Mouse (Mus musculus): ENCODE measurements around the gene Sept9. TPM values are rescaled to one million over a fixed set of nuclear protein-coding genes. Genes with fewer than 3 reads are reported as not detected.
A peak's percentile ranks its signal among the peaks of the same experiment; 100 is the strongest.

Sept9 gene
- polyA plus RNA-seq, 1 experiment from 2014 or later, result 111 TPM

DNA sequence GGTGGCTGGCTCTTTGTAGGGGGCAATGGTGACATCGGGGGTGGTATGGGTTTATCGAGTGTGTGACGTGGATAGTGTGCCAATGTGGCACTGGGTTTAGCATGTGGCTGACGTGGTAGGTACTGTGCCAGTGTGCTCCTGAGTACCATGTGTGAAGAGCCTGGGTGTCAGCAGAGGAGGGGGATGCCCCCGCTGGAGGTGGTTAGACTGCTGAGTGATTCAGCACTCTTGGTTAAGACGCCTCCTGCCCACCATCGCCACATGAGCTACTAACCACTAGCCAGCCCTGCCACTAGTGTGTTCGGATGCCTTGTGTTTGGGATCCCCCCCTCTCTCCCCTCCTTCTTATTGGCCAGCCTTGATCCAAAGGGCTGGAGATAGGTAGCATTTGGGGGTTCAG lies 21.3 kb downstream of the Sept9 start:
- no peak for ATAC-seq (replicated peaks; ENCODE audit: low FRiP score)
- H3K4me2 ChIP-seq, result no peak overlapping the region
- H3K27ac ChIP-seq (ENCODE audit: low read depth, low read length), result no peak overlapping the region
- H3K4me3 ChIP-seq (ENCODE audit: low read depth, low read length), result no peak overlapping the region
- no peak for DNase-seq (ENCODE audit: low spot score)
- WGBS, result 83% methylated on average over 8 of the region's 8 CpGs
- no peaks in the 10 kb centered on the region for H3K27me3 ChIP-seq (replicated peaks; ENCODE audit: control insufficient read depth, insufficient read depth, low read length)
- no peak overlapping the region for H3K9ac ChIP-seq (ENCODE audit: low read depth, low read length)
- peaks cover 4% of the 10 kb centered on the region; the same call in 1 of the 2 replicates for H3K4me1 ChIP-seq (replicated peaks; ENCODE audit: control insufficient read depth, insufficient read depth, low read length)
- no peaks in the 10 kb centered on the region for H3K36me3 ChIP-seq (ENCODE audit: control insufficient read depth, insufficient read depth, low read length)
- H3K9me3 ChIP-seq (ENCODE audit: control insufficient read depth, low read length), result no peaks in the 10 kb centered on the region

DNA sequence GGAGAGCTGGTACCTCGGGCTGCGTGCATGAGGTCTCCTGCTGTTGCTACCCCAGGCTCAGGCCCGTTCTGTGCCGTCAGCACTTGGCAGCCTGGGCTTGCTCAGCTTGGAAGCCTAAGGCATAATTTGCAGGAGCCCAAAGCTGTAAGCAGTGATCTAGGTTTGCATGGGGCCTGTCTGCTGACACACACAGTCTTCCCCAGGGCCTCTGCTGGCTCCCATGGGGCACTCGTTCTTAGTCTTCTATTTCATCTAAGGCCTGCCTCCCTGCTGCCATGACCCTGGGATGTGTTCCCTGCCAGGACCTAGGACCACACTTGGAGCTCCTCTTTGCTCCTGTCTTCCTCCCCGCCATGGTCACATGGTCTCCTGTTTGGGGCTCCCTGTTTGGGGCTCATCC lies 21.7 kb downstream of the Sept9 start:
- Histone ChIP-seq H3K9ac (ENCODE audit: low read depth, low read length) (no peak overlapping the region), H3K27me3 (replicated peaks; ENCODE audit: control insufficient read depth, insufficient read depth, low read length) (no peaks in the 10 kb centered on the region), H3K4me2 (no peak overlapping the region), H3K4me3 (ENCODE audit: low read depth, low read length) (no peak overlapping the region), H3K36me3 (ENCODE audit: control insufficient read depth, insufficient read depth, low read length) (no peaks in the 10 kb centered on the region), H3K9me3 (ENCODE audit: control insufficient read depth, low read length) (no peaks in the 10 kb centered on the region), H3K4me1 (replicated peaks; ENCODE audit: control insufficient read depth, insufficient read depth, low read length) (peaks cover 4% of the 10 kb centered on the region; the same call in 1 of the 2 replicates), H3K27ac (ENCODE audit: low read depth, low read length) (no peak overlapping the region)
- WGBS, result 77% methylated on average over 6 of the region's 6 CpGs
- ATAC-seq (replicated peaks; ENCODE audit: low FRiP score) (no peak), DNase-seq (ENCODE audit: low spot score) (no peak)

DNA sequence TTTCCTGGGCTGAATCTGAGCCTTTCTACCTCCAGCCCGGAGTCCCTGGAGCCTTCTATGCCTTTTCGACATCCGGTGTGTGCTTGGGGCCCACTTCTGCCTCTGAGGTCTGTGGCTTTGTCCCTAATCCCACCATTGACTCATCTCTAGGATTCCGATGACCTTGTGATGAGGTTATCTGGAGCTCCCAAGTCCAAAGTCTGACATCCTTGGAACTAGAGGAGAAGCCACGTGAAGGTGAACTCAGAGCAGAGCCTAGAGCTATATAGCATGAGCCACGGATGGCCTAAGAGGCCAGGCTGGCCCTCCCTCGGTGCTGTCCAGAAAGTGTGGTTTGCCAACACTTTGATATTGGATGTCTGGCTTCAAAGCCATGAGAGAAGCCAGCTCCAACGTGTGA lies 23.4 kb downstream of the Sept9 start:
- no peaks in the 10 kb centered on the region for H3K9me3 ChIP-seq (ENCODE audit: control insufficient read depth, low read length)
- no peak overlapping the region for H3K4me2 ChIP-seq
- peaks cover 6% of the 10 kb centered on the region; the same call in 1 of the 2 replicates for H3K27me3 ChIP-seq (replicated peaks; ENCODE audit: control insufficient read depth, insufficient read depth, low read length)
- no peaks in the 10 kb centered on the region for H3K36me3 ChIP-seq (ENCODE audit: control insufficient read depth, insufficient read depth, low read length)
- WGBS, result 53% methylated on average over 8 of the region's 8 CpGs
- ATAC-seq (replicated peaks; ENCODE audit: low FRiP score) (no peak), DNase-seq (ENCODE audit: low spot score) (no peak)
- no peak overlapping the region for H3K9ac ChIP-seq (ENCODE audit: low read depth, low read length)
- no peak overlapping the region for H3K4me3 ChIP-seq (ENCODE audit: low read depth, low read length)
- no peak overlapping the region for H3K27ac ChIP-seq (ENCODE audit: low read depth, low read length)
- peaks cover 4% of the 10 kb centered on the region; the same call in 1 of the 2 replicates for H3K4me1 ChIP-seq (replicated peaks; ENCODE audit: control insufficient read depth, insufficient read depth, low read length)

DNA sequence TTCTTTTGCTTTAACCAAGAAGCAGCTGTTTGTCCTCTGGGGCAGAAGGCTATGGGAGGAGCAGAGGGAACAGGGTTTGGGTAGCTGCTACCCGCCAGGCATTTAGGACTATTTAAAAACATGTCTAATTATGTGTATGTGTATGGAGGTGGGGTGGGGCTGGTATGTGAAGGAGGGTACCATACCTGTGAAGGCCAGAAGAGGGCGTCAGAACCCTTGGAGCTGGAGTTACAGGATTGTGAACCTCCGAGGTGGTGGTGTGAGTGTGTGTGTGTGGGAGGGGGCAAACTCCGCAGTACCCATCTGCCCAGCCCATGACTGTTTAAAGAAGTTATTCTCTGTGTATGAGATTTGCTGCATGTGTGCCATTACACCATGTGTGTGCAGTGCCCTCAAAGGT lies 25.3 kb downstream of the Sept9 start:
- H3K4me3 ChIP-seq (ENCODE audit: low read depth, low read length), result no peak overlapping the region
- H3K9ac ChIP-seq (ENCODE audit: low read depth, low read length), result no peak overlapping the region
- no peak overlapping the region for H3K27ac ChIP-seq (ENCODE audit: low read depth, low read length)
- peaks cover 4% of the 10 kb centered on the region; the same call in 1 of the 2 replicates for H3K4me1 ChIP-seq (replicated peaks; ENCODE audit: control insufficient read depth, insufficient read depth, low read length)
- no peaks in the 10 kb centered on the region for H3K9me3 ChIP-seq (ENCODE audit: control insufficient read depth, low read length)
- no peak for DNase-seq (ENCODE audit: low spot score)
- ATAC-seq (replicated peaks; ENCODE audit: low FRiP score), result no peak
- H3K27me3 ChIP-seq (replicated peaks; ENCODE audit: control insufficient read depth, insufficient read depth, low read length), result peaks cover 6% of the 10 kb centered on the region; the same call in 1 of the 2 replicates
- 37% methylated on average over 4 of the region's 4 CpGs for WGBS
- no peak overlapping the region for H3K4me2 ChIP-seq
- no peaks in the 10 kb centered on the region for H3K36me3 ChIP-seq (ENCODE audit: control insufficient read depth, insufficient read depth, low read length)

DNA sequence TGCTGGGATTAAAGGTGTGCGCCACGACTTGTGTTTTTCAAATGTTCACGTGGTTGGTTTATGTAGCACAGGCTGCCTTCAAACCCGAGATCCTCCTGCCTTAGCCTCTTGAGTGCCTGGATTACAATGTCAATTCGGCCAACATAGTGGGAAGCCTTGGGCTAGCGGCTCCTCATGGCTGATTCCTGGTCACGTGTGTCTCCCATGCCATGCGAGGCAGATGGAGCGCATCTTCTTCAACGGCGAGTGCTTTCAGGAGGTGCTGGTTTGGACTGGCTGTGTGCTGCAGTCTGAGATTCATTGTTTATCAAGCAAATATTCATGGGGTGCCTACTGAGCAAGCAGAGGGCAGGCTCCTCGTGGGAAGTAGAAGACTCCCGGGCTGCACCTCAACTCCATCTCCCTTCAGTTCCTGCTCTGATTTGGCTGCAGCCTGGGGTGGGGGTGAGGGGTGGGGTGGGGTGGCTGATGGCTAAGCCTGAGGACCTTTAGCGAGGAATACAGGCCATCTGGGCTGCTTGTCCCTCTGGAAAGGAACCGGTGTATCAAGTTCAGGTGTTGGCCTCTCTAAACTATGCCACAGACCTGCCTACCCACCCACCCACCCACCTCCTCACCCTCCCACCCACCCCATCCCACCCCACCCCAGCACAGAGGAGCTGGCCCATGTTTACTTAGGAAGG lies 26.2 kb downstream of the Sept9 start:
- DNase-seq (ENCODE audit: low spot score) (no peak), ATAC-seq (replicated peaks; ENCODE audit: low FRiP score) (no peak)
- no peaks in the 10 kb centered on the region for H3K36me3 ChIP-seq (ENCODE audit: control insufficient read depth, insufficient read depth, low read length)
- H3K4me1 ChIP-seq (replicated peaks; ENCODE audit: control insufficient read depth, insufficient read depth, low read length), result peaks cover 4% of the 10 kb centered on the region; the same call in 1 of the 2 replicates
- no peaks in the 10 kb centered on the region for H3K9me3 ChIP-seq (ENCODE audit: control insufficient read depth, low read length)
- no peak overlapping the region for H3K27ac ChIP-seq (ENCODE audit: low read depth, low read length)
- H3K27me3 ChIP-seq (replicated peaks; ENCODE audit: control insufficient read depth, insufficient read depth, low read length), result peaks cover 6% of the 10 kb centered on the region; the same call in 1 of the 2 replicates
- 68% methylated on average over 15 of the region's 15 CpGs for WGBS
- H3K9ac ChIP-seq (ENCODE audit: low read depth, low read length), result no peak overlapping the region
- H3K4me3 ChIP-seq (ENCODE audit: low read depth, low read length), result no peak overlapping the region
- H3K4me2 ChIP-seq, result no peak overlapping the region

DNA sequence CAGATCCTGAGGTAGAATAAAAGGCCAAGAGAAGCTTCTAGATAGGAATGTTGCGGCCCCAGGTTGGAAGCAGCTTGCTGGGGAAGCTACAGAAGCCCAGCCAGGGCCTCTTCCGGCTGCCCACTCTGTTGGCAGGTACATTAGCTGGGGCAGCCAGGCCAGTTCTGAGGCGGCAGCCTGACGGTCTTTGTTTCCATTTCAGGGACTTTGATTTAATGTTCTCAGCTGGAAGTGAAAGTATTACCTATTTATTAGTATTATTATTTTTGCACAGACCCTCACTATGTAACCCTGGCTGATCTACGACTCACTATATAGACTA lies 26.7 kb downstream of the Sept9 start:
- H3K4me3 ChIP-seq (ENCODE audit: low read depth, low read length), result no peak overlapping the region
- peaks cover 4% of the 10 kb centered on the region; the same call in 1 of the 2 replicates for H3K4me1 ChIP-seq (replicated peaks; ENCODE audit: control insufficient read depth, insufficient read depth, low read length)
- ATAC-seq (replicated peaks; ENCODE audit: low FRiP score) (no peak), DNase-seq (ENCODE audit: low spot score) (no peak)
- no peak overlapping the region for H3K4me2 ChIP-seq
- no peak overlapping the region for H3K27ac ChIP-seq (ENCODE audit: low read depth, low read length)
- peaks cover 6% of the 10 kb centered on the region; the same call in 1 of the 2 replicates for H3K27me3 ChIP-seq (replicated peaks; ENCODE audit: control insufficient read depth, insufficient read depth, low read length)
- 74% methylated on average over 5 of the region's 5 CpGs for WGBS
- no peak overlapping the region for H3K9ac ChIP-seq (ENCODE audit: low read depth, low read length)
- no peaks in the 10 kb centered on the region for H3K36me3 ChIP-seq (ENCODE audit: control insufficient read depth, insufficient read depth, low read length)
- no peaks in the 10 kb centered on the region for H3K9me3 ChIP-seq (ENCODE audit: control insufficient read depth, low read length)

DNA sequence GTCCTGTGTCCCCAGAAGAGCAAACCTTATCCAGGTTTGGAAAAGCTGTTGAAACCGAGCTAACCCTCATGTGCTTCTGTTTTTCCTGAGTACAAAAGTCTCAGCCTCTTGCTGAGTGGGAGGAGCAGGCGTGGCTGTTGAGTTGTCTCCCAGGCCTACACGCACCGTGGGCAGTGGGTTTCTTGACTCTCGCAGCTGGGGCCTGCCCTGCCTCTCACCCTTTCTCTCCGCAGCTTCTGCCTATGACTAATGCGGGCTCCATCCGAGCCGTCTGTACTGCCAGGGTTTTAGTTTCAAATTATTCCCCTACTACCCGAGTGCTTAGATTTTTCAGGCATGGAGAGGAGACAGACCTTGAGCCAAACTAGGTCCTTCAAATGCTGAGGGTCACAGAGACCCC lies 28.7 kb downstream of the Sept9 start:
- 63% methylated on average over 10 of the region's 10 CpGs for WGBS
- Histone ChIP-seq H3K9me3 (ENCODE audit: control insufficient read depth, low read length) (no peaks in the 10 kb centered on the region), H3K27me3 (replicated peaks; ENCODE audit: control insufficient read depth, insufficient read depth, low read length) (peaks cover 10% of the 10 kb centered on the region), H3K27ac (ENCODE audit: low read depth, low read length) (no peak overlapping the region), H3K36me3 (ENCODE audit: control insufficient read depth, insufficient read depth, low read length) (no peaks in the 10 kb centered on the region), H3K4me3 (ENCODE audit: low read depth, low read length) (no peak overlapping the region), H3K4me1 (replicated peaks; ENCODE audit: control insufficient read depth, insufficient read depth, low read length) (peaks cover 2% of the 10 kb centered on the region), H3K4me2 (no peak overlapping the region), H3K9ac (ENCODE audit: low read depth, low read length) (no peak overlapping the region)
- no peak for ATAC-seq (replicated peaks; ENCODE audit: low FRiP score)
- DNase-seq (ENCODE audit: low spot score), result no peak

DNA sequence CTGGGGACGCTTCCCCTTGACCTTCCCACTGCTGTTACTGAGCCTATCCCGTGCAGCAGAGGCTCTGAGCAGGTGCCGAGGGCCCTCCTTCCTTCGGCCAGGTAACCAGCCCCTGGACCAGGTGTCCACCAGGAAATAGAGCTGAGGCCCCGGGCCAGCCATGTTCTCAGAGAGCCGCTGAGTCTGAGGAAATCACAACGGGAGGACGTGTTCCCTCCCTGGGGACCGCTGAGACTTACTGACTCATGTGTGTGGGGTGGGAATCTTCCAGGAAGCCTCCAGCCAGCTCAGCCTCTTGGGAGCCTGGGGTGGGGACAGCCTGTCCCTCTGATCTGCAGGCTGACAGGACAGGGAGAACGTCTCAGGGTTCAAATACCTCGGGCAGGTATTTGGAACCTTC lies 32.1 kb downstream of the Sept9 start:
- Histone ChIP-seq H3K4me1 (replicated peaks; ENCODE audit: control insufficient read depth, insufficient read depth, low read length) (peaks cover 29% of the 10 kb centered on the region), H3K4me3 (ENCODE audit: low read depth, low read length) (no peak overlapping the region), H3K27ac (ENCODE audit: low read depth, low read length) (no peak overlapping the region), H3K4me2 (no peak overlapping the region; the same call in 1 of the 2 replicates), H3K9me3 (ENCODE audit: control insufficient read depth, low read length) (no peaks in the 10 kb centered on the region), H3K9ac (ENCODE audit: low read depth, low read length) (no peak overlapping the region), H3K27me3 (replicated peaks; ENCODE audit: control insufficient read depth, insufficient read depth, low read length) (peaks cover 17% of the 10 kb centered on the region), H3K36me3 (ENCODE audit: control insufficient read depth, insufficient read depth, low read length) (no peaks in the 10 kb centered on the region)
- DNase-seq (ENCODE audit: low spot score), result no peak
- 51% methylated on average over 11 of the region's 11 CpGs for WGBS
- ATAC-seq (replicated peaks; ENCODE audit: low FRiP score), result no peak

DNA sequence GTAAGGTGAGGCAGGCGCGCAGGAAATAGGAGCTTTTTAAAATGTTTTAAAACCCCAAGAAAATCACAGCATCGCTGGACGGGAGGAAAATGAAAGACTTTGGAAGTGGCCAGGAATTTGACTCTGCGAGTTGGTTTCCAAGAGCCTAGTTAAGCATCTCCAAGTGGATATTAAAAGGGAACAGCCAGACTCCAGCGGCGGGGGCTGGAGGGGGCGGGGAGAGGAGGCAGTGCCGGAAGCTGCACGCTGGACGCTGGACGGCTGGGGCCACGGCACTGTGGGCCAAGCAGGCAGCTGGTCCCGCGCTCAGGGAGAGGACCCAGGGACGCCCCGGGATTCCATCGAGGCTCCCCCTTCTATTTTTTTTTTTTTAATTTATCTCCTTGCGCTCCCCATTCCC lies 32.6 kb downstream of the Sept9 start:
- H3K36me3 ChIP-seq (ENCODE audit: control insufficient read depth, insufficient read depth, low read length), result no peaks in the 10 kb centered on the region
- H3K9me3 ChIP-seq (ENCODE audit: control insufficient read depth, low read length), result no peaks in the 10 kb centered on the region
- H3K27ac ChIP-seq (ENCODE audit: low read depth, low read length), result no peak overlapping the region
- DNase-seq (ENCODE audit: low spot score), result no peak
- no peak for ATAC-seq (replicated peaks; ENCODE audit: low FRiP score)
- peak overlapping the region; percentile 37 for H3K4me2 ChIP-seq
- H3K9ac ChIP-seq (ENCODE audit: low read depth, low read length), result no peak overlapping the region
- peaks cover 29% of the 10 kb centered on the region for H3K4me1 ChIP-seq (replicated peaks; ENCODE audit: control insufficient read depth, insufficient read depth, low read length)
- 37% methylated on average over 19 of the region's 19 CpGs for WGBS
- no peak overlapping the region for H3K4me3 ChIP-seq (ENCODE audit: low read depth, low read length)
- H3K27me3 ChIP-seq (replicated peaks; ENCODE audit: control insufficient read depth, insufficient read depth, low read length), result peaks cover 17% of the 10 kb centered on the region
